Mouse (Mus musculus): Measurements from ENCODE around the gene Mab21l3.

The Mab21l3 gene

DNA sequence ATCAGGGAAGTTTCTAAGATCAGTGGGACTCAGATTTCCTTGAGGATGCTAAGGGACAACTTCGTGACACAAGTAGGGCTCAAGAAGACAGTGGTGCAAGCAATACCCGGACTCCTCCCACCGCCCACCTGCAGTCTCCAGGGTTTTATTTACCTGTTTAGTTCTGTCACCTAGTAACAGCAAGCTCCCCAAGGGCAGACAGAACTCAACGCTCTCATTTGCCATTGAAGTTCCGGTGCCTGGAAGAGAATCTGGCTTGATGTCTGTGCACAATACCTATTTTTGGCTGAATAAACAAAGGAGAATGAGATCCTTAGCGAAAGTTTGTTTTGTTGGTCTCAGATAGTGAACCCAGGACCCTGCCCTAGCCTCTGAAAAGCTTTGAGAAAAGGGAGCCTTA is 45.0 kb downstream of the Mab21l3 start:
- peak; percentile 42 for DNase-seq (ENCODE audit: low read depth, low spot score)

DNA sequence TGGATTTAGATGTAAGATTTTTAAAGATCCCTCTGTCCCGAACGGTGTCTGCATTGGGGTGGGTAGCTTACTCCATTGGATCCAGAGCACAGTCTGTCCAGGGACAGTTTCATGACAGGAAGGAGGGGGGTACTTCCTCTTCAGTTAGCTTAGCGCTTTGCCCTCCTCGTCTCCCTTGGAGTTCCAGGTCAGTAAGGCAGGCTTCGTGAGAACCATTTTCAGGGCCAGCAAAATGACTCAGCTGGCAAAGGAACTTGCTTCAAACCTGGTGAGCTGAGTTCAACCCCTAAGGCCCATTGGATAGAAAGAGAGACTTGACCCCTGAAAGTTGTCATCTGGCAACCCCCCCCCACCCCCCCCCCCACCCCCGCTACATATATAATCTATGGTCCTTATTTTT is 46.0 kb downstream of the Mab21l3 start:
- DNase-seq (ENCODE audit: low read depth, low spot score) = no peak

DNA sequence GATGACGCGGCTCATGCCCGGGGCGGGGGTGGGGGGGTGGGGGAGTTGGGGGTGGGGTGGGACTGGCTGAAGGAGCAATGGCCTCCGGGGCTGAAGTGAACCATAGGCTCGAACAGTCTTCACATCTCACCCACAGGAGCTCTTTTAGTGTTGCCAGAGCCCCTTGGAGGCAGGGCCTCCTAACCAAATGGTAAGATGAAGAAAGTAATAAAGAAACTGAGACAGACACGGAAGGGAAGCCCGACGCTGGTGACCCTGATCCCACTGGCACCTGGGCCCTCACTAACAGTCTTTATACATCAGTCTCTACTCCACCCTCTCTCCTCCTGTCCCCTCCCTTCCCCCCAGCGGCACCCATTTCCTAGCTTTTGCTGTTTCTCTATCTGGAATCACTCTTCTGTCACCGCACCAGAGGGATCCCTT is 48.2 kb downstream of the Mab21l3 start:
- no peak for DNase-seq (ENCODE audit: low read depth, low spot score)

DNA sequence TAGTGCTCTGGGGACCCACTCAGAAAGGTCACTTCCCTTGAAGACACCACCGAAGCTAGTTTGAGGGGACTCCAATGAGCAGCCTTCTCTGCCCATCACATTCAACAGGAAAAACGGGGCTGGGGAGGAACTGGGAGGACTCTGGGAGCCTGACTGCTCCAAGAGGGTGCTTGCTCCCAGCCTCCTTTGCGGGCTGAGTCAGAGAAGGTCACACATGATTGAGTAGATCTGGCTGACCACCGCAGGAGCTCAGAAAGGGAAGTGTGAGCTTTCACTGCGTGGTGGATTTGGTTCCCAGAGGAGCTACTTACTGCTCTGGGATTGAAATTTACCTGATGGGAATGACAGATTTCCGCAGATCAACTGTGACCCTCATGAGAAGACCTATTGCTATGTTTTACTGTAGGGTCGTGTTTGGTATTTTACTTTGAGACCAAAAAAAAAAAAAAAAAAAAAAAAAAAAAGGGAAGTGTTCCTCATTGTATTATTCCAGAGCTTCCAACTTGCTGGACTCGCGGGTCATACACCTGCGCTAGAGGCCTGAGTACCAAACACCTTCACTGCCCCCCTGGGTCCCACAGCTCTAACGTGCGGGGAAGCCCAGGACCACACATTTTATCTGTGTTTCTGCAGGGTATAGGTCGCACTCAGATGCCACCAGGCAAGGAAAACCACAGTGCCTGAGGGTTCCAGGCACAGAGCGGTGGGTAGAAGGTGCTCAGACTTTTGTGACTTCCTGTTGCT is 48.7 kb downstream of the Mab21l3 start:
- peak; percentile 81 for DNase-seq (ENCODE audit: low read depth, low spot score)

DNA sequence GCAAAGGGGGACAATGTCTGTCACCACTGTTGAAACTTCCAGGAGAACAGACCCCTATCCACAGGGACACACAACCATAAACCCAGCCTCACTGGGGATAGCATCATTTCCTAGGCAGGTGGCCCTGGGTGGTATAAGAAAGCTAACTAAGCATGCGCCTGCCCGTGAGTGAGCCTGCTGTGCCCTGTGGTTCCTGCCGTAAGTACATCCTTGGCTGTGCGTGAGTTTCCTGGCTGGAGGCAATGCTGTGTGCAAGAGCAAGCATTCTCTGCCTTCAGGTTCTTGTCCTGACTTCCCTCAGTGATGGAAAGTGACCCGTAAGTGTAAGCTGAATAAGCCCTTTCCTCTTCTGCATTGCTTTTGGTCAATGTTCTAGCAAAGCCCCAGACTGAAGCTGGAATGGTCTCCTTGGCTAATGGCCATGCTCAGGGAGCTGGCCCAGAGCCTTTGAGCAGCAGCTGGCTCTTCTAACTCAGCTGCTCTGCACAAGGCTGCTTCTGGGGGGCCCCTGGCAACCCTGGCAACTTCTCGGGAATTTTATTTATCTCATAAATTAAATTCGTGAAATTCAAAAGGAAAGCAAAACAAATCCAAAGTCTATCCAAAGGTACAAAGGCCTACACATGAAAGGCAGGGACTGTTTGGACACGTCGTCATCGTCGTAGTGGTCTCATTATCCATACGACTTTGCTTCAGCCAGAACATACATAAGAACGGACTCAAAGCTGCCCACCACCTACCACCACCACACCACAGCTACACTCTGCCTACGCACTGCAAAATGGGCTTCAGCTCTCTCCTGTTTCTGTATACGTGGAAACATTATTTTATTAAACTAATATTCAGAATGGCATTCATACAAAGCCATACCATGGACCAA is 50.7 kb downstream of the Mab21l3 start:
- DNase-seq (ENCODE audit: low read depth, low spot score) = no peak

DNA sequence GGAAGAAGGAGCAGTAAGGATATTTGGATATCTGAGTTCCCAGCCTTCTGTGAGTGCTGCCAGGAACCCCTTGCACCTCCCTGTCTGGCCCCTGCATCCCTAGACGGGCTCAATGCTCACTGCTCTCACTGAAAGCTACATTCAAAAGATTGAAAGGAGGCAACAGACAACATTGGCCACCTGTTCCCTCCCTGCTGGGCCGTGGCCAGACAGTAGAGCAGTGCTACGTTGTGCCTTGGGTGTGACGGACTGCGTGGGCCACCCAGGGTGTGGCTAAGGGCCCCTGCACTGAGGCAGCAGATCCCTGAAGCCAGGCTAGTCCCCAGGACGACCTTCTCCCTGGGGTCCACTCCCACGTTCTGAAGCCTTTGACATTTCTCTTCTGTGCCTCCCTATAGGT is 52.5 kb downstream of the Mab21l3 start:
- DNase-seq (ENCODE audit: low read depth, low spot score) = no peak

DNA sequence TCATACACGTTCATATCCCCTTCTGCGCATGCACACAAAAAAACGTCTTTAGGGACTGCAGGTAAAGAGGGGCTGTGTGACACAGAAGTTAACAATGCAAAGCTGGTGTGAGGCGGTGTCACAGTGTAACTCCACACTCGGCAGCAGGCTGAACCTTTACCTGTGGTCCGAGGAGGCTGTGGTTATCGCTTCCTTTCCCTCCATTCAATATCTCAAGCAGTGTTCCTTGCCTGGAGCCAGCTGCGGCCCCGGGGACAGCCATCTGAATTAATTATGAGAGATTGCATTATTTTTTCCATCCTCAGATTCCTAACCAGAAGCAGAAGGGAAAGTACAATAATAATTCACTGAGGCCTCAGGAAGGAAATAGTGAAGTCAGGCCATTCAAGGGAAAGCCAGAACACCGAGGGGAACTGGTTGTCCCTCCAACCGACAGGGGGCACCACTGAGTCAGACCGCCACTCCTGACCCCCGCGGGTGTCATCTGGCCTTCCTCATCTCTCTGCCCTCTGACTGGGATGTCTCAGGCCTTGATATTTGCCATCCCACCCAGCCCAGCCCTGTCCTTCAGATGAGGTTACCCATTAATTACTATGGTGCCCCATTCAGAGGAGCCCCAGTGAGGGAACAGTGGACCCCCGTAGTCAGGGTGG is 53.2 kb downstream of the Mab21l3 start:
- DNase-seq (ENCODE audit: low read depth, low spot score) = peak; percentile 30

DNA sequence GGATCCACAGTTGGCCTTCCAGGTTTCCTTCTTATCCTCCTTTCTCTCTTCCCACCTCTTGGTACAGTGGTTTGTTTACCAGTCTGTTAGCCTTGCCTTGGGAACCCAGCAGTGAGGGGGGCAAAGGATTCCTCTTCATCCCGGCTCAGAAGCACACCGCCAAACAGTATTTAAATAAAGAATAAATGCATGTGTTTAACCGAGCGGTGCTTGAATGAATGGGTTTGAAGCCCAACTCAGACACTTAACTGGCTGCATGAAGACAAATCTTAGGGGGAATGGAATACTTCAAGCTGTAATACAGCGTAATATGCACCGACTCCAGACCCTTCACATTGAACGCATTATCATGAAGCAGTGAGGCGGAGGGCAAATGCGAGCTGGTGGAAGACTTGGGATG is 54.1 kb downstream of the Mab21l3 start:
- DNase-seq (ENCODE audit: low read depth, low spot score) = no peak

DNA sequence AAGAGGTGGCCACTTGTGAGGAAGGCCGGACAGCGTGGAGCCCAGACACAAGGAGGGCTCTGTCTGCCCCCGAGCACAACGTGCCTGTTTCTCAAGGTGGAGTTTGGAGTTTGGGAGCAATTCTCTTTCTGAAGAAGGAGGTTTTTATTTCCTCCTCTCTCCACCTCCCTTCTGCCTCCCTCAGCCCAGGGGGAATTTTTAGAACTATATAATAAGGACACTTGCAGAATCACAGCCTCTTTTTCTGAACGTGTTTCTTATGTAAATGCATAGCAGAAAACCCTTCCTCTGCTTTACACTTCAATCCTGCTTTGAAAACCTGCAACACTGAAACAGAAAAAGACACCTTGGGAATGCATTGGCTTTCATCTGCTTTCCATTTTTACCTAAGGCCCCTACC is 54.7 kb downstream of the Mab21l3 start:
- no peak for DNase-seq (ENCODE audit: low read depth, low spot score)

DNA sequence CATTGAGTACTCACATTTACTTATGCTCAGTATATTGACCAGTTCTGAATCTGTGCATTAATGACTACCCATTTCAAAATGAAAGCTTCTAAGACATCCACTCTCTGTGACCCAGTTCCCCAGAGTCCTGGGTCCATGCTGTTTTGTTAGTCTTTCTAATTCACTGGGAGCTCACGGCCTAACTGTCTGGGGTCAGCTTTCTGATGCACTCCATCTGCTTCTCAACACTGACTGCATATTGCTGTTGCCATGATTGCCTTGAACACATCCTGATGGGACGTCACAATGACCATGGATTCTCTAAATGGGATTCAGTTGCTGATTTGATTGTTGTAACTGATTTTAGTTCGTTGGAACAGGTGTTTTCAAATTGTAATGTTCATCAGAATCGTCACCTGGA is 56.6 kb downstream of the Mab21l3 start:
- DNase-seq (ENCODE audit: low read depth, low spot score) = no peak

DNA sequence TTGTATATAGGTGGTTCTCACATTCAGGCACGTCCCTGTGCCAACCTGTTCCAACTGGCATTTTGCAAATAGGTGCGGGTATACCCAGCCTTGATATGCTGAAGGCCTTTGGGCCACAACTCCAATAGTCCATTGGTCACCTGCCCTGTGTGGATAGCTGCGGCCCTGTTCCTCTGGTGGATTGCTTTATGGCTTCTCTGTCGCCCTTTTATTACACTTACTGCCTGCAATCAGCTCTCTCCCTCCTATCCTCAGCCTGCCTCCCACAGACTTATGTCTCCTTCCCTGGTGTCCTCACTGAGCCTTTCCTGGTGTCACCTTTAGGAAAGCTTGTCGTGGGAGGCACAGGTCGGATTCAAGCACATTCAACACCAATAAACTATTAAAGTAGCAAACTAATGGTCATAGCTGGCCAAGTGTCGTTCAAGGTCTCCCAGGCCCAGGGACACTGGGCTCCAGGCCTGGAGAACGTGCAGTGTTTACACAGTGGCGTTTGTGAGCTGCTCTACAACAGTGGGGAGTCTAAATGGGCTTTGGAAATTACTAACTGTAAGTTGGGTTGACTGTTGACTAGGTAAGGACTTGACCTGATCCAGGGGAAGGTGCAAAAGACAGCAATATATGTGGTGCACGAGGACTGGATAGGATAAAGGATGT is 63.9 kb downstream of the Mab21l3 start:
- no peak for DNase-seq (ENCODE audit: low read depth, low spot score)

DNA sequence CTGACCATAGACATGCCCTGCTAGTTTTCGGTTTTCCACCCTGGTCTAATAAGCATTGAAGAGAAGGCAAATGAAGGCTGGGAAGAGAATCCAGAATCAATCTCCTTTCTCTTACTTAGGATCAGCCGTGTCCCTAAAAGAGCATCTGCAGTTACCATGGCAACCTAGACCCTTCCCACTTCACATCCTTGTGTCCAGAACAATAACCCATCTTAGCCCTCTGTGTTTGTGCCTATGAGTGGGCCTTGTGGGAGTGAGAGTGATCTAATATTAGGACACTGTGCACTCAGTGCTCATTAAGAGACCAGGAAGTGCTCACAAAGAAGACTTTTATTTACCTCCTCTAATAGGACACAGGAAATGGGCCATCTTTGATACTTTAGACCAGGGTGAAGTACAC is 65.0 kb downstream of the Mab21l3 start:
- DNase-seq (ENCODE audit: low read depth, low spot score) = no peak

DNA sequence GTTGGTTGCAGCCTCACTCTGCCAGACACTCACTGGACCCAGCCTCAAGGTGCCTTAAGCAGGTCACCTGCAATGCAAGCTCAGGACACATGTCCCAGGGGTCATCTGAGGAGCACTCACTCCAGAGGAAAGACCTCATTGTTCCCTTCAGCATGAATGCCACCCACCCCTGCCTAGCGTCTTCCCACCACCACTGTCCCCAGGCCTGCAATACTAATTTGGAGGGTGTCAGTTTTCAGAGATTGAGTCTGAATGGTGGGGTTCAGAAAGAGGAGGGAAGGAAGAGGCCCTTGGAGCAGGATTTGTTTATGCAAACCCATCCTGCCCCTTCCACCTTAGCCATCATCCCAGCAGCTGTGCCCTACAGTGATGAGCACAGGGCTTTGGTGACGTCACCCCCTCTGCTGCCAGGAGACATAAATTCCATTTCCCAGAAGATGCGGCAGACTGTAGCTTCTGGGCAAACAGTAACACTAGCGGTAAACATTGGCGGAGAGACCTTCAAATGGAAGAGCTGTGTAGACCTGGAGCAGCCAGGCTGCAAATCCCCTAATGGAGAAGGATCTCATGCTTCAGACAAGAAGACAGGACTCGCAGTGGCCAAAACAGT is 67.8 kb downstream of the Mab21l3 start:
- no peak for DNase-seq (ENCODE audit: low read depth, low spot score)

DNA sequence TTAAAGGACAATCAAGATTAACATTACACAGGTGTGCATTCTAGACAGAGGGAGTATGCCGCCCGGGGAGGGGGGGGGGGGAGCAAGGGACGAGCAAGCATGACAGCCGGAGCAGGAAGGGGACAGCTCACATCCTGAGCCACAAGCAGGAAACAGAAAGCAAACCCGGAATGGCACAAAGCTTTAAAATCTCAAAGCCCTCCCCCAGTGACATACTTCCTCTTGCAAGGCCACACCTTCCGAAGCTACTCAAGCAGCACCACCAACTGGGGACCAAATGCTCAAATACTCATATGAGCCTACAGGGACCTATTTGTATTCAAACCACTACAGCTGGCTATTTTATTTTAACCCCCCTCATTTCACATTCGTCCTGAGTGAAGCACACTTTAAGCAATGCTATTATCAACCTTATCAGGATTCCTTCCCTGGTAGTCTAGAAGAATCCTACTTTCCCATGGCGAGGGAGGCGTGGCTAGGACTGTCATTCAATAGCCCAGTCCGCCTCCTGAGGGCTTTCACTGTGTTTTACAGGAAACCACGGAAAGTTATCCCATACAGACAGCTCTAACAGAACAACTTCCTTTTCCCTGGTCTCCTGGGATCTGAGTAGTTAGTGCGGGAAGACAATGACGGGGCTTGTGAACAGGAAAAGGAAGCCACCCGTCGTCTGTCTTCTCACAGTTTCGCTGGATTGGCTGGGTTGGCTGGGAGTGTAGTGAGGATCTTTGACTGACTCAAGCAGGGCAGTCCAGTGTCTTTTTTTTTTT is 69.7 kb downstream of the Mab21l3 start:
- no peak for DNase-seq (ENCODE audit: low read depth, low spot score)

DNA sequence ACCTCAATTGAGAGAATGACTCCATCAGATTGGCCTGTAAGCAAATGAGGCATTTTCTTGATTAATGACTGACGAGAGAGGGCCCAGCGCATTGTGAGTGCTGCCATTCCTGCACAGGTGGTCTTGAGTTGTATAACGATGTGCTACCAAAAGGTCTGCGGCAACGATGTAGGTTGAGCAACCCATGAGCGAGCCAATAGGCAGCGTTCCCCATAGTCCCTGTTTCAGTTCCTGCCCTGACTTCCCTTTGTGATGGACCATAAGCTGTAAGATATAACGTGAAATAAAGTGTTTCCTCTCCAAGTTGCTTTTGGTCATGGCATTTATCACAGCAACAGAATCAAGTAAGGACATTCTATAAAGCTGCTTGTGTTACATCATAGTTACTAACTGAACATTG is 73.0 kb downstream of the Mab21l3 start:
- no peak for DNase-seq (ENCODE audit: low read depth, low spot score)

DNA sequence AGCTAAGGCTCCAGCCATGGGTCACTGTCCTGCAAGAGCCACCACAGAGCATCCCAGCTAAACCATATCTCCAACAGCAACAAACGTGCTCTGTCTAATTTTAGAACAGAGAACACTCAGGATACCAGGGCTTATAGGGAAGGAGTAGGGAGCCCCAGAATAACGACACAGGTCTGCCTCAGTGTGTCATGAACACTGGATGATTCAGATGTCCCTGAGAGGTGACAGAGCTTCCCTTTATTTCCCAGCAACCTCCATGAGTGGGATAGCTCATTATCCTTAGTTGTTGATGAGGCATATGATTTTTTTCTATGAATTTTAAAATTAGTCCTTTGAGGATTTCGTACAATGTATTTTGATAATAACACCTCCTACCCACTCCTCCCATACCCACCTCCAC is 78.2 kb downstream of the Mab21l3 start:
- no peak for DNase-seq (ENCODE audit: low read depth, low spot score)

DNA sequence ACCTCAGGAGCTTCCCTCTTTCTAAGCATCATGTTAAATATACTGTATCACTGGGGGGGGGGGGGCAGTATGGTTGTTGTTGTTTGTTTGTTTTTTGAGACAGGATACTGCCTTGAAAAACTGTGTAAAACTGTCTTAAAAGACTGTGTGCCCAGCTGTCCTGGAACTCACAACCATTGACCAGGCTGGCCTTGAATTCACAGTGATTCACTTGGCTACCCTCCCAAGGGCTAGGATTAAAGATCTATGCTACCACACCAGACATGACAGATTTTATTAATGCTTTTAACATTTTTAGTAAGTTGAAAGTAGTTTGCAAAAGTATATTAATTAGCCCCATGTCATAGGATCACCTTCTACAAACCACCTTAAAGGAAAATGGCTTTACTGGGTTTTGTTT is 85.2 kb downstream of the Mab21l3 start:
- no peak for DNase-seq (ENCODE audit: low read depth, low spot score)

Data from CD4-positive, CD25-positive, alpha-beta regulatory T cell, adult 2 months (primary cell).